Mouse (Mus musculus): Measurements from ENCODE around the gene Rnf10.

Gene Rnf10

DNA sequence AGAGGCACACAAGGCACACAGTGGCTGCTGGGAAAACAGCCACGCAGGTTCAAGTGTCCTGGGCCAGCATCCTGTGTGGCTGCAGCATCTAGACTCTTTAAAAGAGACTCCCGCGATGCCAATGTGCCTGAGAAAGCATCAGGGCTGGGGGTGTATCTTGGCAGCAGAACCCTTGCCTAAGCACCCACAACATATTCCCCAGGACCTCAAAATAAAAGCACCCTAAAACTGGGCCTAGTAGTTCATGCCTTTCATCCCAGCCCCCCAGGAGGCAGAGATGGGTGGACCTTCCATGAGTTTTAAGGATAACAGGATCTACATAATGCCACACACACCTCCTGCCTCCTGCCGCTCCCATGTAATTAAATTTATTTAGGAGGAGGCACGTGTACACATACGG is 38.2 kb downstream of the Rnf10 start:
- DNase-seq, result no peak

DNA sequence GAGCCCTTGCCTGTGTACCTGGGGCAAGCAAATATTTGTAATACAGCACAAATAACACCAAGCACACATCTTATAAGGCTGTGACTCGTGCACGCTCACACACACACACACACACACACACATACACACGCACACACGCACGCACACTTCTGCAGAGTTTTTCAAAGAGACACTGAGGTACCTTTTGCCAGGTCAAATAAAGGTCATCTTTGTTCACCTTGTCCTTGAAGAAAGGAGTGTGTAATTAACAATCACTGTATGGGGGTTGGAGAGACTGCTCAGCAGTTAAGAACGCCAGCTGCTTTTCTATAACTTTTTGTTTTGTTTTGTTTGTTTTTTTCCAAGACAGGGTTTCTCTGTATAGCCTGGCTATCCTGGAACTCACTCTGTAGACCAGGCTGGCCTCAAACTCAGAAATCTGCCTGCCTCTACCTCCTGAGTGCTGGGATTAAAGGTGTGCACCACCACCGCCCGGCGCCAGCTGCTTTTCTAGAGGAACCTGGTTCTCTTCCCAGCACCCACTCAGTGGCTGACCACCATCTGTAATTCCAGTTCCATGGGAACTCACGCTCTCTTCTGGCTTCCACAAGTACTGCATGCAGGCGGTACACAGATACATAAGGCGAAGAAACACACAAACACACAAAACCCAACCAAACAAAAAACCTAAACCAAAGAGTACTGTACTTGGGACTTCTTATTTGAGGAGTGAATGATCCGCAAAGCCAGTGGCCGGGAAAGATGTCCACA is 39.5 kb downstream of the Rnf10 start:
- DNase-seq, result no peak

DNA sequence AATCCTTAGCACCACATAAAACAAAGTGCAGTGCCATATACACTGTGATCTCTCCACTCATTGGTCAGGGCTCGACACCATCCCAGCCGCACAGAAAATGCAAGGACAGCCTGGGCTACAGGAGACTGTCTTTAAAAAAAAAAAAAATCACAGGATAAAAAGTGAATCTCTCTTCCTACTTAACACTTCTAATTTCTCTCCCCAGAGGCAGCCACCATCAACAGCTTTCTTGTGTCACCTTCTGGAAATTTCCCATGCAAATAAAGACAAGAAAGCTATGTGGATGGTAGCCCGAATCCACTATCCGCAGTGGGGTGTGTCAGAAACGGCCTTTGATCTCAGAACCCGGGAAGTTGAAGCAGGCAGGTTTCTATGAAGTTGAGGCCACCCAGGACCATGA is 40.2 kb downstream of the Rnf10 start:
- DNase-seq, result no peak

DNA sequence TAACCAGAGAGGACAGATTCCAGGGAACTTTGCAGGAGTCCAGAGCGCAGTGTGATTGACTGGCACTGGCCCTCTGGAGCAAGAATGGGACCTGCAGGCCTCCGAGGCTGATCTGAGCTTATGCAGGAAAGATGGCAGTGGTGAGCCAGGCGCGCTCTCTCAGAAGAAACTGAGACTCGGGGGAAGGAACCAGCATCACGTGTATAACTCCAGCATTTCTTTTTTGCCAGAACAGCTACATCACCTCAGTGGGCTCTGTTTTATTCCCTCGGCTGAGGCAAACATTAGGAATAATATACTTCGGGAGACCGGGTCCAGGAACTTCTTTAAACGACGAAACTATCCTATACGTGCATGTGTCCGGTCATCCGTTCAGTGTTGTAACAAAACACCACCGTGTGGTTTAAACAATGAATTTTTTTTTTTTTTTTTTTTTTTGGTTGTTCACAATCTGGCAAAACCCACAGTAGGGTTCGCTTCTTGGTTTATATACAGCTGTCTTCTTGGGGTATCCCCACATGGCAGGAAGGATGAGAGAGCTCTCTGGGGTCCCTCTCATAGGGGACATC is 41.1 kb downstream of the Rnf10 start:
- DNase-seq, result no peak

DNA sequence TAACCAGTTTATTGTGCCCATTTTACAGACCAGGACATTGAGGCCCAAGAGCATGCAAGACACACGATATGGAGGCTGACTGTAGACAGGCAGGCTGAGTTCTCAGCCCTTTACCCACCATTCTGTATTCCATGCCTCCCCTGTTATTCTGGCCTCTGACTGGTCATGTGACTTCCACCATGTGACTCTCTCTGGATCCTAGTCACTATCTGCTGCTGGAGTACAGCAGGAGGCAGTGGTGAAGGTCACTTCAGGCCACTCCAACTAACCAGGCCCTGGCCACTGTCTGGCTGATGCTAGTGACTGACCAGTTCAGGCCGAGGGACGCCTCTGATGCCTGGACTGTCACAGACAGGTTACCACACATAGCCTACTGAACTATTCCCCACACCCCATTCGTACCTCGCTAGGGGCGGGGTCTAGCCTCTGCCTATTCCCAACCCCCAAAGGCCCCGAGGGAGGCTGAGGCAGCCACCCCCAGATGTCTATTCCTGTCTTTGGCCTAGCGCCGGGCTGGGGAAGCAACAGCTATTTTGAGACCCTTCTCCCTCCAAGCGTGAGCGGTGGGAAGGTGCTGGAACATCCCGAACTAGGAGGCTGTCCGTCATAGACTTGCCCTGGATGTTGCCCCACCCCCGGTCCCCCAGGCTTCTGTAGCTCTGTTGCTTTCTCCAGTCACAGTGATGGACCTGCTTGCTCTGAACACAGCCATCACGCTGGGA is 41.7 kb downstream of the Rnf10 start:
- DNase-seq, result no peak

DNA sequence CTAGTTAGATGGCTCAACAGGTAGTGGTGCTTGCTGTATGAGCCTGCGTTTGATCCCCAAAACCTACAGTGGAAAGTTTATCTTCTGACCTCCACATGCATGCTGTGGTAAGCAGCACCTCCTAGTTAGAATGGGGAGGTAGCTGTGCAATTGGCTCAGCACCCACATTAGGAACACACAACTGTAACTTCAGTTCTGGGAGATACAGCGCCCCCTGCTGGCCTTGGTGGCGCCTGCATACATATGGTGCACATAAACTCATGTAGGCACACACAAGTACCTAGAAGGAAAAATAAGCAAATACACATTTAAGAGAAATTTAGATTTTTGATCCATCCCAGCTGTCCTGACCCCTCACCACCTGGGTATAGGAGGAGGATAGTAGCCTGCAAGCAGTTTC is 50.2 kb downstream of the Rnf10 start:
- DNase-seq, result no peak

DNA sequence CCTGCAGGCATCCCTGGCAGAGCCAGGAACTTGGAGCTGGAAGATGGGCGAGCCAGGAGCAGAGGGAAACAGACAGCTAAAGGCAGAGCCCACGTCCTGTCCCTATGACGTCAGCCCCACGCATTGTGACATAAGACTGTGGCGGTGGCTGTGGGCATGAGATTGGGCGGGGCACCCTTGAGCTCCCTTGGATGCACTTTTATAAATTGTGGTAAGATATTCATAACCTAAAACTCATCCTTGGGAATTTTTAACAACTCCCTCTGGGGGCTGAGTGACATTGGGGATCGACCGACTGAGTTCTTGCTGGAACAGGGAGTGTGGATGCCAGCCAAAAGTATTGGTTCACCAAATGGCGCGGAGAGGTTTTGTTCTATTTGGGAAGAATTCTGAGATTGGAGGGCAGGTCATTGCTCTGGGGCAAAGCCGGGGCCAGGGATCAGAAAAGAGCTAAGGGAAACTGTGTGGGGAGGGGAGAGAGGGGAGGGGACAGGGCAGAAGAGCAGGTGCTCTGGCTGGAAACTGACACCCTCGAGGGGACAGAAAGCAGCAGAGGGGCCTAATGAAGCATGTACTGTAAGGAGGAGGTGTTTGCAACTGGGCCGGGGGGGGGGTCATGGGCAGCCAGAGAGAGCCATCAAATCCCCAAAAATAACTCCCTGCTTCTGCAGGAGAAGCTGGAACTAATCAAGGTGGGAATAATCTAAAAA is 51.6 kb downstream of the Rnf10 start:
- peak; percentile 81 for DNase-seq

DNA sequence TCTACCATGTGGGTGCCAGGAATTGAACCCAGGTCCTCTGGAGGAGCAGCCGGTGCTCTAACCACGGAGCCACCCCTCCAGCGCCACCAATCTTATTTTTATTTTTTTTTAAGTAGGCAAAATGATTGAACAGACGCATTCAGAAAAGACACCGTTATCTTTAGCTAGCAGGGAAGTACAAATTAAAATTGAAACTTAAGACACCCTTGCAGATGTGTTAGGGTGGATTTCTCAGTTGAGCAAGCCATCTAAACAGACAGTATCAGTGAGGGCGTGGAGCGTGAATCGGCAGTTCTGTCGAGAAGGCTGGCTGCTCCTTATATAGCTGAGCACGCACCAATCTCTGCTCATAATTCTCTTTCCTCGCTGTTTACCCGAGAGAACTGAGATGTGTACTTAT is 54.7 kb downstream of the Rnf10 start:
- DNase-seq, result no peak

DNA sequence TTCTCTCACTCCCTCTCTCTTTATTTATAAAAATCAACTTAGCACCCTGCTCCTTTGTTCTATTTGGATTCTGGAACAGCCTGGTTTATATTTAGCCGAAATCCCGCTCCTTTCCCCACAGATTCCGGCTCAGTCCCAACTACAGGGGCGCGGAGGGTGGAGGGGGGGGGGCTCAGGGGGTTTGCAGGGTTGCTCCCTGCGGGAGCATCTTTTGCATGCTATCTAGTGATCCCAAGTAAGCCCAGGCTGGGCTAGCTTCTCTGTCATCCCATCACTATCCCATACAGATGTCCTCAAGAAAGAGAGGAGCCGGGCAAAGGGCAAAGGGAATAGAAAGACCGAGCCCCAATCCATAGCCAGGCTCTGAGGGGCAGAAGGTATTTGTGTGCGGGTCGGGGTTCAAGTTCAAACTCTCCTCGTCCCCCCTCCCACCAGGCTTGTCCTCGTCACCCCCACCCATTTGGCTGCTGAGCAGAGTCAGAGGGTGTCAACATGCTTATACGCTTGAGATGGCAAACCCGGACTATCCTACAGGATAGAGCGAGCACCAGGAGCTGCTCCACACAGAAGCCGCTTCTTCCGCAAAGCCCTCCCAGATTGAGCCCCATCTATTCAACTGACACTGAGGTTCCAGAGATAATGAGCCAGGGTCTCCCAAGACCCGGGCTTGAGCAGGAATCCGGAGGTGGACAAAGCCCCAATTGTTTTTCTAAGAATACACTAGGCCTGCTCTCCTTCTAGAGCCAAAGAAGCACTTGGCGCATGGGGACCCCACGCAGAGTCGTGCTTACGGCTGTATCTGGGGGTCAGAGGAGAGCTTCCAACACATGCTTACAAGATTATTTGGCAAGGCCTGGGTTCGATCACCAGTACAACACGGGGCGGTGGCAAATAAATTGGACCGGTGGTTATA is 57.2 kb downstream of the Rnf10 start:
- no peak for DNase-seq

DNA sequence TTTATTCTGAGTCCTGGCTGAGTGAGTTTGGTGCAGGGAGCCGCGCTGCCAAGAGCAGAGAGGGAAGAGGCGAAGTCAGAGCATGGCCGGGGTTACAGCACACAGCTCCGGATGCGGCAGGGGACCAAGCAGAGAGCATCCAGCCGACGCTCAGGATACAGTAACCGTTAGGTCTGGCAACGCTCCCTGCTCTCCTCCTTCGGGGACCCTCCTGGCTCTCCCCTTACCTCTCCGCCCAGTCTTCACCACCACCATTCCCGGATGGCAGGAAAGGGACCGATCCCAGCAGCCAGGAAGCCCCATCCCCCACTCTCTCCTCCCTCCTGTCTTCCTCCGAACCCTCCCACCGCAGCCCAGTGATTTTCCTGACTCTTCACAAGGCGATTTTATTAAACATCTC is 57.8 kb downstream of the Rnf10 start:
- peak; percentile 83 for DNase-seq

DNA sequence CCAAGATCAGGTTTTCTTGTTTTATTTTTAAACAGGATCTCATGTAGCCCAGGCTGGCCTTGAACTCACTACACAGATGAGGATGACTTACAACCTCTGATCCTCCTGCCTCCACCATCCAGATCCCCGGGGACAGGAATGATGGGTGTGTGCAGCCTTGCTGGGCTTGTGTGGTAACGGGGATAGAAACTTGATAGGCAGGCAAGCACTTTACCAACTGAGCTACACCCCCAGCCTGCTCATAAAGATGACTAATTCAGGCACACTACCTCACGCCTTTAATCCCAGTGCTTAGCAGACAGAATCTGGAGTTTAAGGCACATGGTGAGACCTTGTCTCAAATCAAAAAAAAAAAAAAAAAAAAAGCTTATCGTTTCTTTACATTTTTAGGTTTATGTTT is 59.8 kb downstream of the Rnf10 start:
- DNase-seq, result no peak

DNA sequence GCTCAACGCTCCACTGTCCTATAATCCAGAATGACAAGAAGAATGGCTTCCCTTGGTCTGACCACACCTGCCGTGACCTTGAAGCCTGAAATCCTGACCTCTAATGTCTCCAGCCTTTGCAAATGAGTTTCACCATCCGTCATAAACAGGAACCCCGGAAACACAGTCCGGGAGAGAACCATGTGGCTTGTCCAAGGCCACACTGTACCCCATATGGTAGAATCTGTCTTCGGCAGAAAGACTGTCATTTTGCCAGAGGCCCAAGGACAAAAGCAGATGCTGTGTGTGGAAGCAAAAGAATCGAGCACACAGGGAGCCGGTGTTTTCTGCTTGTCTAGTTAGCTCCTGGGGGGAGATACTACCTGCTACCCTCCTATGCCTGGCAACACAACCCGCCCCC is 60.2 kb downstream of the Rnf10 start:
- DNase-seq, result no peak

DNA sequence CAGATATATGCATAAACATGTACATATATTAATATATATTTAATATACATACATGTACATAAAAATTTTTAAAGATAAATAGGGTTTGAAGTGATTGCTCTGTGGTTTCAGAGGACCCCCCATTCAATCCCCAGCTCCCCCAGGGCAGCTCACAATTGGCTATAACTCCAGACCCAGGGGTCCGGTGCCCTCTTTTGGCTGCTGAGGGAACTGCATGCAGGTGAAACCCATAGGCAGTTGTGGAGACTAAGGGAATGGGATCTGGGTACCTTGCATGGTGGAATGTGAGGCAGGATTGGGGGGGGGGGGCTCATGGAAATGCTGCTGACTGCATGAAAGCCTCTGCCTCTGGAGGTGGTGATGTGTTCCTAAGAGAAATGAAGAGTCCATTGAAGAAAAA is 62.3 kb downstream of the Rnf10 start:
- DNase-seq, result no peak

DNA sequence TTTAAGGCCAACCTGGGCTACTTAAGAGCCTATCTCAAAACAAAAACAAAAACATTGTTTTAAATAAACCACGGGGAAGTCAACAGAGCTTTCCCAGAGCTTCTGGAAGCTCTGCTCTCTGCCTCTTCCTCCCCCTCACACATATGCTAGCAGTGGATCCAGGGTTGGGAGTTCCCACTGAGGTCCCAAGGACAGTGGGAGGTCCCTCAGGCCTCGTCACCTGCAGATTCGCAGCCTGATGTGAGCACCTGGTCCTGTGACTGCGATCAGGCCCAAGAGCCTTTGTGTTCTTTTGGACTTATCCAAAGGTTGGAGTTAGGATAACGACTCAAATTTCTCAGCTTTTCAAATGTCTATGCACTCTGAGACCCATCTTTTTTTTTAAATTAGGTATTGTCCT is 64.1 kb downstream of the Rnf10 start:
- no peak for DNase-seq

DNA sequence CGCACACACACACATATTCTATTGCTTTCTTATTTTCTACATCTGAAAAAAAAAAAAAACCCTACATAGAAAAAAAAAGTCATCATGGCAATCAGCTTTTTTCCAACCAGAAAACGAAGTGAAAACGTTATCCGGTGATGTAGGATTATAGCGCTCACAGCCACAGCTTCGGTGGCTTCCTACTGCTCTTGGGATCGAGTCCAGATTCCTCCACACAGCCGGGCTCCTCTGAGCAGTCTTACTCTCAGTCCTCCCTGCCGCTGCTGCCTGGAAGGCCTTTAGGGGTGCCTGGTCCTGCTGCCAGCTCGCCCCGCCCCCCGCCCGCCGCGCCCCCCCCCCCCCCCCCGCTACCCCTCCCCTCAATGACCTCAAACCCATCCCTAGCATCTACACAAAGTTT is 64.8 kb downstream of the Rnf10 start:
- DNase-seq, result peak; percentile 65

DNA sequence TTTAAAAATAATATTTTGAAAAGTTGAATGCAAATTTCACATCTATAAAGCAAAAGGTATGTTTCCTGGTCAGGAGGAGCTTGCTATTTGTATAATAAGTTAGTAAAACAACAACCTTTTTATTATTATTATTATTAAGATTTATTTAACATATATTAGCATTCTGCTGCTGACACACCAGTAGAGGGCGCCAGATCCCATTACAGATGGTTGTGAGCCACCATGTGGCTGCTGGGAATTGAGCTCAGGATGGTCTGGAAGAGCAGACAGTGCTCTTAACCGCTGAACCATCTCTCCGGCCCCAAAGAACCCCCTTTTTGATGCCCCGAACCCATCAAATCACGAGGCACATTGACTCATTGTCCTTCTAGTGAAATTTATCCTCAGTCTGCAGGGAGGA is 65.5 kb downstream of the Rnf10 start:
- no peak for DNase-seq

DNA sequence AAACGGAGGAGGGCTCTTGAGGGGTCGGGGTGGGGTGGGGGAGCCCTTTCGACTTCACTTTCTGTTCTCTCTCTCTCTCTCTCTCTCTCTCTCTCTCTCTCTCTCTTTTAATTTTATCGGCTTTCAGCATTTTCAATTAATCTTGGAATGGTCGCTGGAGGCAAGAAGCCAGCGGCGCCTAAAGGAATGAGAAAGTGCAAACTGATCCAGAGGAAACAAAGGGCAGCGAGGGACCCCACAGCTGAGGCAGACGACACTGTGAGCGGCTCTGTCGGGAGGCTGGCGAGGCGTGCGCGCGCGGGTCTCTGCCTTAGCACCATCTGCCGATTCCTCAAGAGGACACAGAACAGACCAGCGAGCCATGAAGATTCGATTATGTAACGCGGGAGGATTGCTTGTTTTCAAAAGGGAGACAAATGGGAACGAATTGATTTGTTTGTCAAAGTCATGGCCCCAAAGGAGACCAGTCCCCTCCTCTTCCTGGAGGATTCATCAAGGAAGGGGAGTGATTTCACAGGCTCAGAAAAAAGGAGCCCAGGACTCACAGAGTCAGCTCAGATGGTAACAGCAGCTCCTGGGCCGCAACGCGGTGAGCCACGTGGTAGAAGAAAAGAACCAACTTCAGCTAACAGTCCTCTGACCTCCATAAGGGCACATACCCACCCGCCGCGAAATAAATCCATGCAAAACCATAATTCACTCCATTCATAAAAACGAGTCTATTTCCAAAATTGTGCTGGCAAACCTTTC is 68.0 kb downstream of the Rnf10 start:
- peak; percentile 91 for DNase-seq

DNA sequence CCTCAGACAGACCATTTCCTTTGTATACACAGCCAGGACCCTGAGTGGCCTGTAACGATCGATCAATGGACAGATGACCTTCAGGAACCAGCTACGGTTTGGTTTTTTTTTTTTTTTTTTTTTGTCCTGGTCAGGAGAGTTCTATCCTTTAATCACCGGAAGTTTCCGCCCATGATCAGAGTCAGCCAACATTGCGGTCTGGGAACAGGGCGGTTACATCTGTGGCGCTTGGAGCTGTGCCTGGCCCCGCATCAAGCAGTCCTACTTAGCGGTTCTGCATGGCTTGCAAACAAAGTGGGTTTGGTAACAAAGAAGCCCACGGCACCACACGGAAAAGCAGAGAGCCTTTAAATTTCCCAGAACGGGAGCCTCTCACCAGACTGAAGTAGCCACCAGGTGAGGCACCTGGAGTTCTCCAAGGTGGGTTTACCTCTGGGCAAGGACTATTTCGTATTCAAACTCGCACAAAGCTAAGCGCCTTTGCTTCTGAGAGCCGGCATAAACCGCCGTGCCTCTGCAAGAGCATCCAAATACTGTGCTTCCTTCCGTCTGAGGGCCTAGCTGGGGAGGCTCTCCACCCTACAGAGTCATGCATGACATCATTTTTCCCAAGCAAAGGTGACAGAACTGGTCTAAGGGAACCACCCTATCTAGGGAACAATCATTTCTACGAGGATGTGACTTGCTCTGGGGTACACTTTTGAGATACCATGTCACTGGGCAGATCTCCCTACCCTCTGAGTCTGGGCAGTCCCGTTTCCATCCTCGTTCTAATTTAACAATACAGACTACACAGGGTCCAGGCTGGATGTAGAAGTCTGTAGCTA is 68.8 kb downstream of the Rnf10 start:
- DNase-seq, result peak; percentile 64

DNA sequence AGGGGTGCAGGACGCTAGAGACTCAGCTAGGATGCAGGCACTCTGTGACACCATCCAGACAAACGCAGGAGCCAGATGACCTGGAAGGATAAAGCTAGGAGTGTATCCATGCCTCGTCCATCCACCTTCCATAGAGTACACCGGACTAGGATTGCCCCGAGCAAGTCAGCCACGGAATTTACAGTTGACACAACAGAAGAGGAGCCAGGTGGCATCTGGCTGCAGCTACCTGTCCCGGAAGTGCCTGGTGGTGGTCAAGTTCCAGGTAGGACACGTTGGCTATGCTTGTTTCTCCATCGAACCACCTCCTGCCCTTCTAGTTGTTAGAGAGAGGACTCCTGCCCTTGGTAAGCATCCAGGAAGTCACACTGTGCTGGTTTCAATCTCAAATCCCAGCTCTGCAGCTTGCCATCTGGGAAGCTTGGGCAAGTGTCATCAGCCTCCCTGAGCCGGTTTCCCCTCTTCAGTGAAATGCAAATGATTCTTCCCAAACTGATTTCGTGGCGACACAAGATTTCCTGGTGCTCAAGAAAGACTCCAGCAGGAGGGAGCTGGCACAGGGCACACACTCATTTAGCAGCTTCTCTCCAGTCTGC is 78.0 kb downstream of the Rnf10 start:
- DNase-seq, result peak; percentile 77
